Mouse (Mus musculus) 3134 (cell line): ENCODE results near the gene Myo1c.
A peak's percentile ranks its signal among the peaks of the same experiment; 100 is the strongest.

Experiments used
- DNase-seq: peaks from one replicate; pipeline ENCODE4 v3.0.0-alpha.2; 2011; ENCODE audit warnings: low spot score; ENCODE audit not compliant: insufficient read length; ENCODE audit errors: extremely low read depth

The Myo1c gene

GRCm38 (mm10) chr11:75650311-75650710 is at the start of gene Myo1c:
Gene Myo1c (plus strand): TSS chr11:75650504.
- no peak for DNase-seq

- DNase-seq, result no peak
Observed at GRCm38 (mm10) chr11:75604826-75605225, 45.5 kb upstream of the Myo1c start.

- no peak for DNase-seq
Observed at GRCm38 (mm10) chr11:75605318-75605717, 45.0 kb upstream of the Myo1c start.

GRCm38 (mm10) chr11:75608776-75609175 is 41.5 kb upstream of the Myo1c start:
- no peak for DNase-seq

GRCm38 (mm10) chr11:75610021-75610420 is 40.3 kb upstream of the Myo1c start:
- DNase-seq, result no peak

- DNase-seq, result no peak
Observed at GRCm38 (mm10) chr11:75614769-75615168, 35.5 kb upstream of the Myo1c start.

- DNase-seq, result no peak
Observed at GRCm38 (mm10) chr11:75615556-75615955, 34.7 kb upstream of the Myo1c start.

- no peak for DNase-seq
Observed at GRCm38 (mm10) chr11:75619133-75619532, 31.2 kb upstream of the Myo1c start.

- DNase-seq, result peak; percentile 59
Observed at GRCm38 (mm10) chr11:75620136-75620780, 30.0 kb upstream of the Myo1c start.

GRCm38 (mm10) chr11:75621426-75621825 is 28.9 kb upstream of the Myo1c start:
- DNase-seq, result peak; percentile 35

- no peak for DNase-seq
Observed at GRCm38 (mm10) chr11:75622588-75623329, 27.5 kb upstream of the Myo1c start.

GRCm38 (mm10) chr11:75624102-75624554 is 26.2 kb upstream of the Myo1c start:
- DNase-seq, result no peak

- DNase-seq, result no peak
Observed at GRCm38 (mm10) chr11:75625820-75626219, 24.5 kb upstream of the Myo1c start.

- no peak for DNase-seq
Observed at GRCm38 (mm10) chr11:75630098-75630497, 20.2 kb upstream of the Myo1c start.

- DNase-seq, result peak; percentile 99
Observed at GRCm38 (mm10) chr11:75630645-75631229, 19.6 kb upstream of the Myo1c start, which contains the start of gene Inpp5k. Gene Inpp5k (plus strand): TSS chr11:75630988.

GRCm38 (mm10) chr11:75631561-75632225 is 18.6 kb upstream of the Myo1c start:
- no peak for DNase-seq

GRCm38 (mm10) chr11:75632921-75633320 is 17.4 kb upstream of the Myo1c start:
- no peak for DNase-seq

- DNase-seq, result no peak
Observed at GRCm38 (mm10) chr11:75634801-75635200, 15.5 kb upstream of the Myo1c start.

- no peak for DNase-seq
Observed at GRCm38 (mm10) chr11:75635315-75635714, 15.0 kb upstream of the Myo1c start.

GRCm38 (mm10) chr11:75643323-75643722 is 7.0 kb upstream of the Myo1c start:
- DNase-seq, result no peak

- DNase-seq, result no peak
Observed at GRCm38 (mm10) chr11:75644684-75645083, 5.6 kb upstream of the Myo1c start.
